ENCODE assay signal across 8 mouse cellular contexts in genomic region chr17:25828712-25829557, GRCm38 (mm10). TPM values are rescaled to one million over a fixed set of nuclear protein-coding genes. Genes with fewer than 3 reads are reported as not detected.
DNase-seq lines count a peak whose midpoint lies in the region; ATAC-seq and TF ChIP-seq lines count a peak whose summit lies in the region.

Jmjd8 (plus strand) TSS chr17:25828867.

- peak; percentile 63 for ATAC-seq in forebrain, embryonic 13.5 days
- ATAC-seq in heart, postnatal 0 days (ENCODE audit: insufficient read depth, low read depth), result no peak
- ATAC-seq in liver, postnatal 0 days, result peak; percentile 31
- ATAC-seq in neural tube, embryonic 14.5 days (ENCODE audit: low read depth), result peak; percentile 48; the same call in 1 of the 2 replicates

- DNase-seq in c-Kit-positive CD71-positive TER-119-positive erythroid progenitor cells, embryonic 14.5 days (ENCODE audit: low spot score), result peak; percentile 71
- peak; percentile 85 for DNase-seq in heart, postnatal 0 days (ENCODE audit: low spot score)
- DNase-seq in kidney, postnatal 36 days, result peak; percentile 85 to 89
- DNase-seq in liver, postnatal 0 days, result peak; percentile 83
- DNase-seq in testis, postnatal 14 days (ENCODE audit: low spot score), result peak; percentile 72

- H3K9ac ChIP-seq in ES-Bruce4 (ENCODE audit: low read depth, poor library complexity, severe bottlenecking), result peak within 1 kb of the TSS; percentile 36
- peak within 1 kb of the TSS; percentile 89 for H3K9ac ChIP-seq in forebrain, embryonic 13.5 days
- peak within 1 kb of the TSS; percentile 77 for H3K9ac ChIP-seq in heart, postnatal 0 days (replicated peaks; ENCODE audit: low read depth, low read length)
- H3K9ac ChIP-seq in liver, postnatal 0 days (replicated peaks), result peak within 1 kb of the TSS; percentile 63
- H3K9ac ChIP-seq in neural tube, embryonic 14.5 days (replicated peaks; ENCODE audit: low read depth, low read length), result peak within 1 kb of the TSS; percentile 74

- H3K9me3 ChIP-seq in ES-Bruce4 (replicated peaks; ENCODE audit: control insufficient read depth, insufficient read depth, low read length, poor library complexity, severe bottlenecking), result no peaks in the 10 kb centered on the region
- no peaks in the 10 kb centered on the region for H3K9me3 ChIP-seq in forebrain, embryonic 13.5 days (replicated peaks)
- no peaks in the 10 kb centered on the region for H3K9me3 ChIP-seq in heart, postnatal 0 days (replicated peaks; ENCODE audit: control insufficient read depth, low read length)
- no peaks in the 10 kb centered on the region for H3K9me3 ChIP-seq in liver, postnatal 0 days (ENCODE audit: low read length)
- H3K9me3 ChIP-seq in neural tube, embryonic 14.5 days (ENCODE audit: control insufficient read depth, low read length), result no peaks in the 10 kb centered on the region

- H3K27me3 ChIP-seq in ES-Bruce4 (ENCODE audit: control insufficient read depth, insufficient read depth, low read length, poor library complexity, severe bottlenecking), result no peaks in the 10 kb centered on the region
- H3K27me3 ChIP-seq in forebrain, embryonic 13.5 days, result no peaks in the 10 kb centered on the region
- no peaks in the 10 kb centered on the region for H3K27me3 ChIP-seq in heart, postnatal 0 days (ENCODE audit: control insufficient read depth, insufficient read depth, low read length)
- no peaks in the 10 kb centered on the region for H3K27me3 ChIP-seq in liver, postnatal 0 days (ENCODE audit: insufficient read depth, low read length)
- H3K27me3 ChIP-seq in neural tube, embryonic 14.5 days (ENCODE audit: control insufficient read depth, insufficient read depth, low read length), result no peaks in the 10 kb centered on the region

- peak; percentile 72 for TF ChIP-seq POLR2A in ES-Bruce4 (IDR thresholded peaks at IDR 0.05; ENCODE audit: insufficient read depth, low read length)

- peak within 1 kb of the TSS; percentile 81 for H3K4me3 ChIP-seq in ES-Bruce4 (ENCODE audit: low read depth, low read length)
- H3K4me3 ChIP-seq in forebrain, embryonic 13.5 days, result peak within 1 kb of the TSS; percentile 67
- peak within 1 kb of the TSS; percentile 65 for H3K4me3 ChIP-seq in heart, postnatal 0 days (ENCODE audit: low read depth, low read length)
- peak within 1 kb of the TSS; percentile 56 for H3K4me3 ChIP-seq in liver, postnatal 0 days (ENCODE audit: low read depth, low read length)
- H3K4me3 ChIP-seq in neural tube, embryonic 14.5 days (ENCODE audit: low read depth, low read length), result peak within 1 kb of the TSS; percentile 59

- H3K4me1 ChIP-seq in ES-Bruce4 (ENCODE audit: control insufficient read depth, insufficient read depth, low read length), result no peaks in the 10 kb centered on the region
- H3K4me1 ChIP-seq in forebrain, embryonic 13.5 days, result peaks cover 77% of the 10 kb centered on the region
- peaks cover 35% of the 10 kb centered on the region for H3K4me1 ChIP-seq in heart, postnatal 0 days (ENCODE audit: control insufficient read depth, insufficient read depth)
- H3K4me1 ChIP-seq in liver, postnatal 0 days (ENCODE audit: insufficient read depth), result peaks cover 50% of the 10 kb centered on the region
- peaks cover 58% of the 10 kb centered on the region for H3K4me1 ChIP-seq in neural tube, embryonic 14.5 days (ENCODE audit: control insufficient read depth, insufficient read depth, low read length)

- H3K27ac ChIP-seq in ES-Bruce4 (ENCODE audit: insufficient read depth, low read length), result peak within 1 kb of the TSS; percentile 23; the same call in 1 of the 2 replicates
- H3K27ac ChIP-seq in forebrain, embryonic 13.5 days, result peak within 1 kb of the TSS; percentile 92
- peak within 1 kb of the TSS; percentile 87 for H3K27ac ChIP-seq in heart, postnatal 0 days (ENCODE audit: low read depth)
- H3K27ac ChIP-seq in liver, postnatal 0 days (ENCODE audit: low read depth), result peak within 1 kb of the TSS; percentile 67
- peak within 1 kb of the TSS; percentile 86 for H3K27ac ChIP-seq in neural tube, embryonic 14.5 days (ENCODE audit: low read depth, low read length)

- H3K4me2 ChIP-seq in forebrain, embryonic 13.5 days, result peak within 1 kb of the TSS; percentile 98
- H3K4me2 ChIP-seq in heart, postnatal 0 days (ENCODE audit: low read depth, low read length), result peak within 1 kb of the TSS; percentile 92
- peak within 1 kb of the TSS; percentile 78 for H3K4me2 ChIP-seq in liver, postnatal 0 days (ENCODE audit: low read depth, low read length)
- peak within 1 kb of the TSS; percentile 96 for H3K4me2 ChIP-seq in neural tube, embryonic 14.5 days (ENCODE audit: low read depth, low read length)

- TF ChIP-seq CTCF in ES-Bruce4 (IDR thresholded peaks at IDR 0.05; ENCODE audit: low read depth, low read length), result peak; percentile 15
- peak; percentile 30 for TF ChIP-seq CTCF in heart, postnatal 0 days (IDR thresholded peaks at IDR 0.05; ENCODE audit: low read depth)
- TF ChIP-seq CTCF in liver, postnatal 0 days (IDR thresholded peaks at IDR 0.05; ENCODE audit: low read depth), result peak; percentile 59

- WGBS in forebrain, embryonic 13.5 days, result 1% methylated on average over 32 of the region's 32 CpGs
- 2% methylated on average over 32 of the region's 32 CpGs for WGBS in heart, postnatal 0 days
- 1% methylated on average over 32 of the region's 32 CpGs for WGBS in liver, postnatal 0 days (ENCODE audit: insufficient replicate concordance)
- WGBS in neural tube, embryonic 14.5 days, result 3% methylated on average over 32 of the region's 32 CpGs

- peaks cover 16% of the 10 kb centered on the region for H3K36me3 ChIP-seq in ES-Bruce4 (ENCODE audit: control insufficient read depth, insufficient read depth, low read length, poor library complexity, severe bottlenecking)
- H3K36me3 ChIP-seq in forebrain, embryonic 13.5 days (ENCODE audit: poor library complexity, severe bottlenecking), result peaks cover 49% of the 10 kb centered on the region
- H3K36me3 ChIP-seq in heart, postnatal 0 days (replicated peaks; ENCODE audit: control insufficient read depth, insufficient read depth, low read length), result peaks cover 33% of the 10 kb centered on the region
- H3K36me3 ChIP-seq in liver, postnatal 0 days (replicated peaks; ENCODE audit: insufficient read depth, low read length), result peaks cover 31% of the 10 kb centered on the region
- H3K36me3 ChIP-seq in neural tube, embryonic 14.5 days (ENCODE audit: control insufficient read depth, insufficient read depth, low read length), result peaks cover 20% of the 10 kb centered on the region

- no peak for TF ChIP-seq EP300 in ES-Bruce4 (IDR thresholded peaks at IDR 0.05; ENCODE audit: insufficient read depth, low read depth, low read length)
- no peak for TF ChIP-seq EP300 in heart, postnatal 0 days (IDR thresholded peaks at IDR 0.05; ENCODE audit: low read depth)
- no peak for TF ChIP-seq EP300 in liver, postnatal 0 days (IDR thresholded peaks at IDR 0.05; ENCODE audit: low read depth)

RNA-seq across cellular contexts. Expression of gene Jmjd8, which starts in this region (rescaled TPM):
- polyA plus RNA-seq in ES-Bruce4 (2011; ENCODE audit: insufficient read depth, insufficient read length, low read depth, missing spikeins), result 13.2 and 16.7 TPM in 2 replicates
- 64.6 and 69.8 TPM in 2 replicates for polyA plus RNA-seq in forebrain, embryonic 13.5 days (2015; fragmentation: Nextera tagmentation; extraction: Ambion mirVana)
- total RNA-seq in heart, postnatal 0 days (2014; rRNA removed; ENCODE audit: low replicate concordance), result 32.2 and 34.6 TPM in 2 replicates
- polyA plus RNA-seq in heart, postnatal 0 days (2015; fragmentation: Nextera tagmentation; extraction: Ambion mirVana), result 26.1 and 26.2 TPM in 2 replicates
- polyA plus RNA-seq in liver, postnatal 0 days (2015; fragmentation: Nextera tagmentation; extraction: Ambion mirVana), result 12.8 and 13.8 TPM in 2 replicates
- polyA plus RNA-seq in neural tube, embryonic 14.5 days (2014; fragmentation: Nextera tagmentation; extraction: Ambion mirVana), result 36.7 and 46.4 TPM in 2 replicates

Comparison
In these comparisons a context has a peak if more than half of its experiments do, and no peak if none do; other contexts are left out.
1. H3K27ac ChIP-seq: peak in every context shown above with its lines; median percentile 92 in forebrain, embryonic 13.5 days; 87 in heart, postnatal 0 days; 86 in neural tube, embryonic 14.5 days; 67 in liver, postnatal 0 days; 23 in ES-Bruce4.
2. H3K9ac ChIP-seq: peak in every context shown above with its lines; median percentile 89 in forebrain, embryonic 13.5 days; 77 in heart, postnatal 0 days; 74 in neural tube, embryonic 14.5 days; 63 in liver, postnatal 0 days; 36 in ES-Bruce4.